Mouse (Mus musculus) forebrain, embryonic 14.5 days (tissue): ENCODE data around the gene Kcnj8. TPM values are rescaled to one million over a fixed set of nuclear protein-coding genes. Genes with fewer than 3 reads are reported as not detected.
"Not testable (repeated sequence)": the region's sequence is repeated elsewhere in the genome, so short reads cannot be mapped to it uniquely, and the experiment has no call there.

Experiments
- ATAC-seq: fragments of 200-750 bp; cut with Nextera tagmentation; 2 replicates; pipeline ENCODE4 v1.8.0; 2017; ENCODE audit warnings: mild to moderate bottlenecking, moderate library complexity
- DNase-seq: peaks from one replicate; pipeline ENCODE4 v3.0.0-alpha.2; 2015; ENCODE audit warnings: low spot score
- H3K27ac ChIP-seq: fragments of 300-500 bp; sonication (generic); 2 replicates; pipeline ENCODE4 v1.5.1; 2014; ENCODE audit warnings: low read depth, mild to moderate bottlenecking, control low read depth, low read length, moderate library complexity
- H3K27me3 ChIP-seq: fragments of 300-500 bp; sonication (generic); replicated peaks from 2 replicates; pipeline ENCODE4 v1.6.1; 2014; ENCODE audit warnings: low read length, control low read depth, mixed read lengths; ENCODE audit not compliant: control insufficient read depth, insufficient read depth
- H3K36me3 ChIP-seq: fragments of 300-500 bp; sonication (generic); 2 replicates; pipeline ENCODE4 v1.6.1; 2014; ENCODE audit warnings: low read length, control low read depth; ENCODE audit not compliant: control insufficient read depth, insufficient read depth
- H3K4me1 ChIP-seq: fragments of 300-500 bp; sonication (generic); 2 replicates; pipeline ENCODE4 v1.6.1; 2014; ENCODE audit warnings: antibody characterized with exemption, low read length, control low read depth; ENCODE audit not compliant: control insufficient read depth, insufficient read depth
- H3K4me2 ChIP-seq: fragments of 300-500 bp; sonication (generic); 2 replicates; pipeline ENCODE4 v1.6.1; 2014; ENCODE audit warnings: mild to moderate bottlenecking, control low read depth, low read length
- H3K4me3 ChIP-seq: fragments of 300-500 bp; sonication (generic); 2 replicates; pipeline ENCODE4 v1.5.1; 2014; ENCODE audit warnings: low read depth, low read length, control low read depth
- H3K9ac ChIP-seq: fragments of 300-500 bp; sonication (generic); 2 replicates; pipeline ENCODE4 v1.6.1; 2014; ENCODE audit warnings: mild to moderate bottlenecking, low read length, control low read depth, moderate library complexity
- H3K9me3 ChIP-seq: fragments of 300-500 bp; sonication (generic); replicated peaks from 2 replicates; pipeline ENCODE4 v1.6.1; 2016; ENCODE audit warnings: low read length, control low read depth, mixed read lengths; ENCODE audit not compliant: control insufficient read depth
- WGBS: fragments of 180-500 bp; shearing (Covaris S2); extraction: QIAGEN DNeasy Blood & Tissue Kit; methylation state at CpG from one replicate; pipeline ENCODE4 v1.1.7; 2014; 5-methylcytosine and 5-hydroxymethylcytosine counted together
- polyA plus RNA-seq: library from polyadenylated mRNA; unstranded; fragments of >200 nt; fragmentation: Nextera tagmentation; extraction: Ambion mirVana; gene quantifications from 2 replicates; pipeline ENCODE4 v1.2.1, GENCODE M21; 2014

Kcnj8 gene
- polyA plus RNA-seq, 1 experiment from 2014 or later: 15.0 TPM

DNA sequence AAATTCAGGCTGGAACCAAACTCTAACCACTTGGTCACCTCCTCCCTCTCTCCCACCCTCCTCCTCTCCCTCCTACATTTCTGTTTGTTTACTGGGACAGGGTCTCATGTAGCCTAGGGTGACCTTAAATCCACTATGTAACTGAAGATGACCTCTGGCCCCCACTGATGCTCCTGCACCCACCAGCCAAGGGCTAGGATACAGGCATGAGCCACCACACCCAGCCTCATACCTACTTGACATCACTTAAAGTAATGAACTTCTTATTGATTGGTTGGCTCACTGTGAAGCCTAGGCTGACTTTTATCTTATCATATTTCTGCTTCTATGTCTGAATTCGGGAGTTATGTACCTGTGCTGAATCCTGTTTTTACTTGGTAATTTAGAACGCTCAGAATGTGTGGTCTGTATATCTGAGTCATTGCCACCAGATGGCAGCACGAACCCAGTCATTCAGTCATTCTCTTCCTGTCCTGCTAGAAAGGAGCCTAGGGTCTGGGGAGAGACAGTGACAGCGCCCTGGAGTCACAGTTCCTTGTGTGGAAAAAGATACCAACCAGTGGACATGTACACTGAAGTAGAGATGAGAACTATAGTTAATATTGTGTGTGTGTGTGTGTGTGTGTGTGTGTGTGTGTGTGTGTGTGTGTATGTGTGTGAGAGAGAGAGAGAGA, 46.6 kb downstream of the Kcnj8 start:
- no peak overlapping the region for H3K4me3 ChIP-seq
- 8% methylated on average over 4 of the region's 4 CpGs for WGBS
- H3K27ac ChIP-seq: no peak overlapping the region
- DNase-seq: peak; percentile 85
- H3K4me1 ChIP-seq: no peaks in the 10 kb centered on the region
- peak; percentile 90 for ATAC-seq
- no peaks in the 10 kb centered on the region for H3K9me3 ChIP-seq
- H3K27me3 ChIP-seq: no peaks in the 10 kb centered on the region
- H3K9ac ChIP-seq: no peak overlapping the region
- H3K36me3 ChIP-seq: no peaks in the 10 kb centered on the region
- H3K4me2 ChIP-seq: no peak overlapping the region

DNA sequence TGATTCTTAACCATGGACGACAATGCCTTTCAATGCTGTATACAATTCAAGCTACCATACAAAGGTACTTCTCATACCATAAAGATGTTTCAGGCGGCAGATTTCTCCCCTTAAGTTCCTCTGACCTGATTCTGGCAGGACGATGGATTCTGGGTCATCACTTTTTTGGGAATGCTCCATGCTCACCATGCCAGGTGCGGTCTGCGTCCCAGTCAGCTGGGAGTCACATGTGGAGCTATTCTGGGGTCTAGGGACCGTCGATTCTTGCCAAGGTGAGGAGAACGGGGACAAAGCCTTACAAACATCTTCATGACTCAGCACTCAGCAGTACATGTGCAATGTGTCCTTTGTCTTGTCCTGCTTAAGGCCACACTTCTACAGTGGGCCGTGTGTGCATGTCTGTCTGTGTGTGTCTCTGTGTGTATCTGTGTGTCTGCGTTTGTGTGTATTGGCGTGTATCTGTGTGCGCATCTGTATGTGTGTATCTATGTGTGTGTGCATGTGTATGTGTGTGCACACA, 49.8 kb downstream of the Kcnj8 start:
- no peak for ATAC-seq
- Histone ChIP-seq H3K27me3 (no peaks in the 10 kb centered on the region), H3K9ac (no peak overlapping the region), H3K27ac (no peak overlapping the region), H3K4me1 (no peaks in the 10 kb centered on the region), H3K4me2 (no peak overlapping the region), H3K9me3 (no peaks in the 10 kb centered on the region), H3K4me3 (no peak overlapping the region), H3K36me3 (no peaks in the 10 kb centered on the region)
- WGBS: 85% methylated on average over 12 of the region's 12 CpGs
- no peak for DNase-seq

DNA sequence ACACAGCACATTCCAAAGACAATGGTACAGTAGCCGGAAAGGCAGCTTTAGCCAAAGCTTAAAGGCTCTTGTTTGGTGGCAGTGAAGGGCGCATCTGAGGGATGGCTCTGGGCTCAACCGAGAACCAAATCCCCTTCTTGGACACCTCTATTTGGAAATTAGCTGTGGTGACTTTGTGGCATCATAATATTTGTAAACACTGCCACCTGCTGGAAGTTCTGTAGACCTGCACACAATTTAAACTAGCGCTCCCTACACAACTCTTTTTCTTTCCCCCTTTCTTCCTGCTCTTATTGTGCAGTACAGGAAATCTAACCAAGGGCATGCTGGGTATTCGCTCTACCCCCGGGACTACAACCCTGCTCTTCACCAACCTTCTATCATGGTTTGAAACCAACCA, 52.3 kb downstream of the Kcnj8 start:
- Histone ChIP-seq H3K27ac (no peak overlapping the region), H3K4me1 (no peaks in the 10 kb centered on the region), H3K9me3 (no peaks in the 10 kb centered on the region), H3K36me3 (no peaks in the 10 kb centered on the region), H3K27me3 (no peaks in the 10 kb centered on the region; the same call in 1 of the 2 replicates), H3K4me3 (no peak overlapping the region), H3K4me2 (no peak overlapping the region), H3K9ac (no peak overlapping the region)
- WGBS: 11% methylated on average over 6 of the region's 6 CpGs
- peak; percentile 83 for DNase-seq
- peak; percentile 65 for ATAC-seq

DNA sequence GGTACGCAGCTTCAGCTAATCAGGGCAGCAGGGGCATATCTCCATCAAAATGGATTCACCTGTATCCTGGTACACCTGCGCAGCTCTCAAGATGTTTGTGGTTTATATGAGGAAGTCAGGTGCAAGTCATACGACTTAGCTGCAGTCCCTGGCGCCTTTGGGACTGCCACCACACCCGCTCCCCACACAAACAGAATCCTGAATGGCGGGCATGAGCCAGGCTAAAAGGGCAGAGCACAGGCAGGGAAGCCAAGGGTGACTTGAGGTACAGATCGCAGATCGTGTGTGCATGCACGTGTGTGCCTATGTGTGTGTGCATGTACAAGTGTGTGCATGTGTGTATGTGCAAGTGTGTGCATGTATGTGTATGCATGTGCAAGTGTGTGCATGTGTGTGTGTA, 56.0 kb downstream of the Kcnj8 start:
- not testable (repeated sequence) for H3K27me3 ChIP-seq, H3K4me3 ChIP-seq, H3K4me1 ChIP-seq, H3K4me2 ChIP-seq, ATAC-seq, H3K9ac ChIP-seq, H3K36me3 ChIP-seq, H3K9me3 ChIP-seq, H3K27ac ChIP-seq, DNase-seq
- 75% methylated on average over 8 of the region's 9 CpGs for WGBS

DNA sequence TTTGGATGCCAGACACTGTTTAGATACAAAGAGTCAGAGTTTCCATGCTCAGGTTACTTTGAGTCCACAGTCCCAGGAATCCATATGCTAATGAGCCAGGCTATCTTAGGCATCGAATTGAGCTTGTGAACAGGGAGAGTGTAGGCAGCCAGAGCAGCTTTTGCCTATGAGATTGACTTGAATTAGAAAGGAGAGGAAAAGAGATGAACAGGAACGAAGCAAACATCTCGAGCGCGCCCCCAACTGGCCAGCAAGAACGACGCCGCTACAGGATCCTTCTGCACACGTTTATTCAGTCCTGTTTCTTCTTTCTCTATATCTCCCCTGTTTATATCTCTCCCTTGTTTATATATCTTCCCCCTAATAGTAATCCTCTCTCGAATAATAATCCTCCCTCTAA, 56.5 kb downstream of the Kcnj8 start:
- Histone ChIP-seq H3K9me3 (no peaks in the 10 kb centered on the region), H3K9ac (no peak overlapping the region), H3K4me3 (no peak overlapping the region), H3K27ac (no peak overlapping the region), H3K27me3 (peaks cover 4% of the 10 kb centered on the region; the same call in 1 of the 2 replicates), H3K36me3 (no peaks in the 10 kb centered on the region), H3K4me2 (no peak overlapping the region), H3K4me1 (no peaks in the 10 kb centered on the region)
- ATAC-seq (no peak), DNase-seq (peak; percentile 46)
- WGBS: 2% methylated on average over 10 of the region's 10 CpGs

Other genes with a start within 250 kb of the Kcnj8 start
- gene Slco1a5, start 248.6 kb downstream of the Kcnj8 start, polyA plus RNA-seq: 0.22 and 0.30 TPM in 2 replicates
- gene Pyroxd1, start 226.0 kb downstream of the Kcnj8 start, polyA plus RNA-seq: 22.1 and 25.1 TPM in 2 replicates
- 33.8 and 35.5 TPM in 2 replicates for gene Recql, start 184.5 kb downstream of the Kcnj8 start, polyA plus RNA-seq
- gene Golt1b, start 184.4 kb downstream of the Kcnj8 start, polyA plus RNA-seq: 99.4 and 106 TPM in 2 replicates
- 1.7 and 2.1 TPM in 2 replicates for gene Spx, start 158.2 kb downstream of the Kcnj8 start, polyA plus RNA-seq
- not detected in 2 replicates for gene Gys2, start 98.5 kb downstream of the Kcnj8 start, polyA plus RNA-seq
- gene Ldhb, start 63.7 kb downstream of the Kcnj8 start, polyA plus RNA-seq: 544 and 576 TPM in 2 replicates
- 1.9 and 2.9 TPM in 2 replicates for gene Abcc9, start 130.7 kb upstream of the Kcnj8 start, polyA plus RNA-seq
- gene Cmas, start 185.1 kb upstream of the Kcnj8 start, polyA plus RNA-seq: 159 and 173 TPM in 2 replicates
- 0.18 TPM in 1 of 2 replicates, not detected in the other for gene Sult6b2, start 232.9 kb upstream of the Kcnj8 start, polyA plus RNA-seq